Mouse (Mus musculus): ENCODE data around the gene Defa31. TPM values are rescaled to one million over a fixed set of nuclear protein-coding genes. Genes with fewer than 3 reads are reported as not detected.
"Not testable (repeated sequence)": the region's sequence is repeated elsewhere in the genome, so short reads cannot be mapped to it uniquely, and the experiment has no call there.

Gene Defa31
- not detected for total RNA-seq (2021)
- long read RNA-seq, experiment 1 = 0 reads
- long read RNA-seq, experiment 2 = 0 reads

DNA sequence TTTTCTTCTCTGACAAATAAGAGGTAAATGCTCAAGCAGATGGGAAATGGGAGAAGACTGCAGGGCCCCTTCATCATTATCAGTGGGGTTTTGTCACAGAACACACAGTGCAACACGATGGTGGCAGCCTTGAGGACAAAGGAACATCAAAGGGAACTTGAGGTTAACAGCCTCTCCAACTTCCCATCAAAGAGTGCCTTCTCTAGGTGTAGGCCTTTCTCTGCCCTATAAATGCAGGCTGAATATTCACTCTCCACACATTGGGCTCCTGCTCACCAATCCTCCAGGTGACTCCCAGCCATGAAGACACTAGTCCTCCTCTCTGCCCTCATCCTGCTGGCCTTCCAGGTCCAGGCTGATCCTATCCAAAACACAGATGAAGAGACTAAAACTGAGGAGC lies at the start of gene Defa31:
Gene Defa31, plus strand, starts transcription at position 301 of the 400 bp plus-strand sequence.
- not testable (repeated sequence) for DNase-seq

DNA sequence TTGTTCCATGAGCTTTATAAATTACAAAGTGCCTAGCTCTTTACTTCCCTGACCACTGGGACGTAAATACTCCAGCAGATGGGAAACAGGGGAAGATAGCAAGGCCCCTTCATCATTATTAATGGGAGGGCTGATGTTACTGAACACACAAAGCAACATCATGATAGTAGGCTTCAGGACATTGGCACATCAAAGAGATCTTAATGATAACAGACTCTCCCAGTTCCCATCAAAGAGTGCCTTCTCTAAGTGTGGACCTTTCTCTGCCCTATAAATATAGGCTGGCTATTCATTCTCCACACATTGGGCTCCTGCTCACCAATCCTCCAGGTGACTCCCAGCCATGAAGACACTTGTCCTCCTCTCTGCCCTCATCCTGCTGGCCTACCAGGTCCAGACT lies 29.4 kb upstream of the Defa31 start, which contains the start of gene Defa22:
Gene Defa22, plus strand, starts transcription at position 301 of the 400 bp plus-strand sequence.
- DNase-seq = not testable (repeated sequence)

DNA sequence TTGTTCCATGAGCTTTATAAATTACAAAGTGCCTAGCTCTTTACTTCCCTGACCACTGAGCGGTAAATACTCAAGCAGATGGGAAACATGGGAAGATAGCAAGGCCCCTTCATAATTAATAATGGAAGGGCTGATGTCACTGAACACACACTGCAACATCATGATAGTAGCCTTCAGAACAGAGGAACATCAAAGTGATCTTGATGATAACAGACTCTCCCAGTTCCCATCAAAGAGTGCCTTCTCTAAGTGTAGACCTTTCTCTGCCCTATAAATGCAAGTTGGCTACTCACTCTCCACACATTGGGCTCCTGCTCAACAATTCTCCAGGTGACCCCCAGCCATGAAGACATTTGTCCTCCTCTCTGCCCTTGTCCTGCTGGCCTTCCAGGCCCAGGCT lies 9.8 kb downstream of the Defa31 start, which contains the start of gene Gm15293:
Gene Gm15293, plus strand, starts transcription at position 301 of the 400 bp plus-strand sequence.
- not testable (repeated sequence) for DNase-seq

Other genes starting within 250 kb of the Defa31 start
- gene AY761185, start 246.9 kb upstream of the Defa31 start, total RNA-seq (2021) = not detected
- not detected for gene Defa21, start 166.1 kb upstream of the Defa31 start, total RNA-seq (2021)
- not detected for gene Defa23, start 136.6 kb upstream of the Defa31 start, total RNA-seq (2021)
- not detected for gene Defa35, start 126.6 kb upstream of the Defa31 start, total RNA-seq (2021)
- not detected for gene Defa25, start 107.2 kb upstream of the Defa31 start, total RNA-seq (2021)
- gene Gm14851, start 95.6 kb upstream of the Defa31 start, total RNA-seq (2021) = not detected
- not detected for gene Defa30, start 57.0 kb upstream of the Defa31 start, total RNA-seq (2021)
- not detected for gene Defa22, start 29.3 kb upstream of the Defa31 start, total RNA-seq (2021)
- not detected for gene Gm15293, start 9.9 kb downstream of the Defa31 start, total RNA-seq (2021)
- gene Gm15292, start 58.1 kb downstream of the Defa31 start, total RNA-seq (2021) = not detected
- not detected for gene Defa27, start 123.9 kb downstream of the Defa31 start, total RNA-seq (2021)
- gene Defa29, start 135.4 kb downstream of the Defa31 start, total RNA-seq (2021) = not detected
- not detected for gene Defa2, start 186.9 kb downstream of the Defa31 start, total RNA-seq (2021)
- gene Defa33, start 200.2 kb downstream of the Defa31 start, total RNA-seq (2021) = not detected
- not detected for gene Defa36, start 235.8 kb downstream of the Defa31 start, total RNA-seq (2021)